Mouse (Mus musculus) heart, embryonic 14.5 days (tissue): ENCODE results near the gene Egln1. TPM values are rescaled to one million over a fixed set of nuclear protein-coding genes. Genes with fewer than 3 reads are reported as not detected.
A peak's percentile ranks its signal among the peaks of the same experiment; 100 is the strongest.

Source experiments
- ATAC-seq: fragments of 200-750 bp; cut with Nextera tagmentation; 2 replicates; pipeline ENCODE4 v1.8.0; 2017; ENCODE audit warnings: low read depth, moderate TSS enrichment; ENCODE audit not compliant: insufficient number of reproducible peaks, insufficient read depth, low FRiP score
- H3K27ac ChIP-seq, 2 experiments: fragments of 200-500 bp in 1 of 2; fragments of 300-500 bp in 1 of 2; sonication (generic) in 1 of 2; replicated peaks in 1 of 2; 2 replicates each; pipeline ENCODE4 v1.5.1; 2012 to 2014; ENCODE audit warnings: low read depth in 2 of 2, low read length in 2 of 2, control low read depth in 1 of 2, mild to moderate bottlenecking in 1 of 2, mixed read lengths in 1 of 2; ENCODE audit not compliant: control insufficient read depth in 1 of 2, insufficient read depth in 1 of 2
- H3K27me3 ChIP-seq: fragments of 300-500 bp; sonication (generic); 2 replicates; pipeline ENCODE4 v1.6.1; 2014; ENCODE audit warnings: mild to moderate bottlenecking, low read length, control low read depth; ENCODE audit not compliant: control insufficient read depth, insufficient read depth
- H3K36me3 ChIP-seq: fragments of 300-500 bp; sonication (generic); 2 replicates; pipeline ENCODE4 v1.6.1; 2014; ENCODE audit warnings: mild to moderate bottlenecking, control low read depth, low read length, mixed read lengths; ENCODE audit not compliant: control insufficient read depth, insufficient read depth
- H3K4me1 ChIP-seq, 2 experiments: fragments of 200-500 bp in 1 of 2; fragments of 300-500 bp in 1 of 2; sonication (generic) in 1 of 2; 2 replicates each; pipeline ENCODE4 v1.6.1; 2012 to 2014; ENCODE audit warnings: low read length in 2 of 2, control low read depth in 1 of 2, mixed read lengths in 1 of 2; ENCODE audit not compliant: control insufficient read depth in 2 of 2, insufficient read depth in 2 of 2
- H3K4me2 ChIP-seq: fragments of 300-500 bp; sonication (generic); 2 replicates; pipeline ENCODE4 v1.6.1; 2014; ENCODE audit warnings: mild to moderate bottlenecking, low read length
- H3K4me3 ChIP-seq, 2 experiments: fragments of 200-500 bp in 1 of 2; fragments of 300-500 bp in 1 of 2; sonication (generic) in 1 of 2; 2 replicates each; pipeline ENCODE4 v1.5.1; 2012 to 2014; ENCODE audit warnings: low read length in 2 of 2, mild to moderate bottlenecking in 2 of 2, control low read depth in 1 of 2, low read depth in 1 of 2, moderate library complexity in 1 of 2; ENCODE audit not compliant: control insufficient read depth in 1 of 2, insufficient read depth in 1 of 2
- H3K9ac ChIP-seq: fragments of 300-500 bp; sonication (generic); 2 replicates; pipeline ENCODE4 v1.6.1; 2014; ENCODE audit warnings: mild to moderate bottlenecking, low read length
- H3K9me3 ChIP-seq: fragments of 300-500 bp; sonication (generic); 2 replicates; pipeline ENCODE4 v1.6.1; 2016; ENCODE audit warnings: low read length, control low read depth; ENCODE audit not compliant: control insufficient read depth
- WGBS: fragments of 180-500 bp; shearing (Covaris S2); extraction: QIAGEN DNeasy Blood & Tissue Kit; methylation state at CpG from one replicate; pipeline ENCODE4 v1.1.7; 2014; 5-methylcytosine and 5-hydroxymethylcytosine counted together
- polyA plus RNA-seq: library from polyadenylated mRNA; unstranded; fragments of >200 nt; fragmentation: Nextera tagmentation; extraction: Ambion mirVana; gene quantifications from 2 replicates; pipeline ENCODE4 v1.2.1, GENCODE M21; 2014

Egln1 gene
- polyA plus RNA-seq, result 25.5 and 26.0 TPM in 2 replicates

DNA sequence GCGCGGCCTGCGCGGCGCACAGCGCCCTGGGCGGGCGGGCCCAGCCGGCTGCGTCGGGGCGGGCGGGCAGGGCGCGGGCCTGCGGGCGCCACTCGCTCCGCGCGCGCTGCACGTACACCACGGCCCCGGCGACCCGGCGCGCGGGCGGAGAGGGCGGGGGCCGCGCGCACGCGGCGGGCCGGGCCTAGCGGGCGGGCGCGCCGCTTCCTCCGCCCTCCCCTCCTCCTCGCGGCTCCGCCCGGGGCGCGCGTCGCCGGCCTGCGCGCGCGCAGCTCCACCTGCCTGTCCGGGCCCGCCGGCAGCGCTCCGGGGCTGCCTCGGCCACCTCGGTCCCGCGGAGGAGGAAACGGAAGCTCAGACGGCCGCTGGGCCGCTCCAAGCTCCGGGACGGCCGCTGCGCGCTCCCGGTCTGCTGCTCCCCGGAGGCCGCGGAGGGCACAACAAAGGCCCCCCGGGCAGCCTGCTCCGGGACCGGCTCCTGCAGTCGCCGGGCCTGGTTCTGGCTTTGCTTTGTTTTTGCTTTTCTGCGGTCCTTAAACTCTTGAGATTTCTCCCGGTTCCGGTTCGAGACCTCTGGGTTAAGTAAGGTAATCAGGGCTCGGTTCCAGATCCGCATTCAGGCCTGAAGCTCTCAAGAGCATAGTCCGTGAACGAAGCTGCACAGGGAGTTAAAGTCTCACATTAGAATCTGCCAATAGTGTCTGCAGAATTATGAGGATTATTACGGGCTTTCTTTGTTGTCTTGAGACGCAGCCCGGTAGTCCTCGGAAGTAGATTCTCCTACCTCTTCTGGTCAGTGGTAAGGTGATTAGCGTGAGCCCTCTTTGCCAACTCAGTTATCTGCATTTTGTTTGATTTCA is at the start of gene Egln1:
Gene Egln1, minus strand, starts transcription at position 116 of the 860 bp plus-strand sequence.
- H3K9ac ChIP-seq, result peak within 1 kb of the TSS; percentile 92
- WGBS, result under 1% methylated on average over 43 of the region's 98 CpGs
- no peaks in the 10 kb centered on the region for H3K27me3 ChIP-seq
- H3K4me1 ChIP-seq, result peaks cover 12 to 41% of the 10 kb centered on the region in 2 experiments
- H3K4me3 ChIP-seq, result peak within 1 kb of the TSS; percentile 87 to 94
- no peaks in the 10 kb centered on the region for H3K36me3 ChIP-seq
- peak within 1 kb of the TSS; percentile 97 to 99 for H3K27ac ChIP-seq
- no peaks in the 10 kb centered on the region for H3K9me3 ChIP-seq
- ATAC-seq, result peak; percentile 86
- peak within 1 kb of the TSS; percentile 74 for H3K4me2 ChIP-seq

- Histone ChIP-seq H3K27me3 (no peaks in the 10 kb centered on the region), H3K4me3 (no peak overlapping the region), H3K9me3 (peaks cover 18% of the 10 kb centered on the region), H3K36me3 (no peaks in the 10 kb centered on the region), H3K9ac (no peak overlapping the region), H3K4me1 (peaks cover 10 to 12% of the 10 kb centered on the region in 2 experiments), H3K4me2 (no peak overlapping the region), H3K27ac (no peak overlapping the region)
- WGBS, result 57% methylated on average over 2 of the region's 2 CpGs
- no peak for ATAC-seq
Measured at GRCm38 (mm10) chr8:124995776-124996175, 46.7 kb upstream of the Egln1 start.

- H3K9me3 ChIP-seq, result no peaks in the 10 kb centered on the region
- peak overlapping the region; percentile 67 for H3K4me2 ChIP-seq
- no peaks in the 10 kb centered on the region for H3K27me3 ChIP-seq
- peaks cover 10 to 13% of the 10 kb centered on the region in 2 experiments for H3K4me1 ChIP-seq
- 6% methylated on average over 6 of the region's 6 CpGs for WGBS
- no peak for ATAC-seq
- peak overlapping the region; percentile 25 to 27 for H3K4me3 ChIP-seq
- peak overlapping the region; percentile 42 for H3K9ac ChIP-seq
- no peaks in the 10 kb centered on the region for H3K36me3 ChIP-seq
- H3K27ac ChIP-seq, result peak overlapping the region in 1 of 2 experiments; percentile 40; a peak in 2 of 4 replicates
Measured at GRCm38 (mm10) chr8:124991668-124991926, 42.5 kb upstream of the Egln1 start.

- 8% methylated on average over 17 of the region's 17 CpGs for WGBS
- Histone ChIP-seq H3K4me2 (peak overlapping the region; percentile 67), H3K36me3 (no peaks in the 10 kb centered on the region), H3K9me3 (no peaks in the 10 kb centered on the region), H3K4me3 (peak overlapping the region; percentile 25 to 27), H3K27me3 (no peaks in the 10 kb centered on the region), H3K4me1 (peaks cover 10 to 13% of the 10 kb centered on the region in 2 experiments), H3K27ac (peak overlapping the region in 1 of 2 experiments; percentile 40; a peak in 2 of 4 replicates), H3K9ac (peak overlapping the region; percentile 42)
- no peak for ATAC-seq
Measured at GRCm38 (mm10) chr8:124990923-124991667, 42.0 kb upstream of the Egln1 start.

DNA sequence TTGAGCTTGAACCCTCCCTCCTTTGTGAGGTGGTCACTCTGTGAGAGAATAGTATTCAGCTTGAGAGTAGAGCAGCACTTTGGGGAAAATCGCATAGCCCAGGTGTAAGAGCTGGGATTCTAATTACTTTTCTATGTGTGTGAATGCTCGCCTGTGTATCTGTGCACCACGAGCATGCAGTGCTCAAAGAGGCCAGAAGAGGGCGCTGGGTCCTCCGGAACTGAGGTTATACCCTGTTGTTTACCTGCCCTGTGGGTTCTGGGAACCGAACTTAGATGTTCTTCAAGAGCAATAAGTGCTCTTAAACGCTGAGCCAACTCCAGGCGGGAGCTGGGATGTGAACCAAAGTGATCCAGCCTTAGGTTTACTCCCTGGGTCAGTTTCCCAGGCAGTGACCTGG is 31.7 kb upstream of the Egln1 start:
- 76% methylated on average over 8 of the region's 8 CpGs for WGBS
- Histone ChIP-seq H3K9me3 (peaks cover 8% of the 10 kb centered on the region), H3K4me3 (no peak overlapping the region)

GRCm38 (mm10) chr8:124980036-124980435 is 30.9 kb upstream of the Egln1 start:
- Histone ChIP-seq H3K27me3 (no peaks in the 10 kb centered on the region), H3K4me3 (no peak overlapping the region), H3K4me1 (no peaks in the 10 kb centered on the region), H3K4me2 (no peak overlapping the region), H3K9ac (no peak overlapping the region), H3K27ac (no peak overlapping the region), H3K9me3 (peaks cover 8% of the 10 kb centered on the region), H3K36me3 (no peaks in the 10 kb centered on the region)
- 90% methylated on average over 3 of the region's 3 CpGs for WGBS
- no peak for ATAC-seq

More for the DNA sequence above, 31.7 kb upstream of the Egln1 start:
- no peak overlapping the region for H3K9ac ChIP-seq
- H3K27me3 ChIP-seq, result no peaks in the 10 kb centered on the region
- no peaks in the 10 kb centered on the region for H3K36me3 ChIP-seq
- ATAC-seq, result no peak
- H3K4me2 ChIP-seq, result no peak overlapping the region
- H3K4me1 ChIP-seq, result no peaks in the 10 kb centered on the region
- no peak overlapping the region for H3K27ac ChIP-seq

GRCm38 (mm10) chr8:124978026-124978425 is 28.9 kb upstream of the Egln1 start:
- Histone ChIP-seq H3K27me3 (no peaks in the 10 kb centered on the region), H3K9ac (no peak overlapping the region), H3K4me3 (no peak overlapping the region), H3K4me2 (no peak overlapping the region), H3K9me3 (peaks cover 8% of the 10 kb centered on the region), H3K4me1 (no peaks in the 10 kb centered on the region), H3K36me3 (no peaks in the 10 kb centered on the region), H3K27ac (no peak overlapping the region)
- no peak for ATAC-seq
- 77% methylated on average over 7 of the region's 7 CpGs for WGBS
